8 mouse cellular contexts compared by ENCODE assay signal in the genomic region with DNA sequence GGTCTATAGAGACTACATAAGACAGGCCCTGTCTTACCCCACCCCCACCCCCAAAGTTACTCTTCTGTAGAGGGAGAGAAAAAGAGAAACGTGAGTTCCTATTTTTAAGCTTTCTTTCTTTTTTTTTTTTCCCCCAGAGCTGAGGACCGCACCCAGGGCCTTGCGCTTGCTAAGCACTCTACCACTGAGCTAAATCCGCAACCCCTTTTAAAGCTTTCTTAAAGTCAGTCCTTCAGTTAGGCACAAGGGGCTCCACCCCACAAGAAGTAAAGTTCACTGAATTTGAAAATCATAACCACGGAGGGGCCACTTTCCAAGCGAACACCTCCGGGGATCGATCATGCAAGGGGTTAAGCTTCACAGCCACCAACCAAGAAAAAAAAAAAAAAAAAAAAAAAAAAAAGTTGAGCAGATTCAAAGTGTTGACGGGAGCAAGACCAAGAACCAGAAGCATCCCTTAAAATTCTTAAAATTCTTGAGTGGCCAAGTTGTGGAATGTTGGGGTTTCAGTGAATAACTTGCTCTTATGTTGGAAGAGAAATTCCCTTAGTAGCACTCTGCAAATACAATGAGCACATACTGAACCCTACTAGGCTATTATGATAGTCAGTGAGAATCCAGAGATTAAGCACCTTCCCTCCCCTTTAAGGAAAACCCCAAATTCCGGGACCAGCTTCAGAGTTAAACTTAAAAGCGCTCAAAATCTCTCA. TPM values are rescaled to one million over a fixed set of nuclear protein-coding genes. Genes with fewer than 3 reads are reported as not detected.
DNase-seq lines count a peak whose midpoint lies in the region; ATAC-seq and TF ChIP-seq lines count a peak whose summit lies in the region.

No protein-coding gene starts in this region.

- H3K36me3 ChIP-seq in testis, adult 2 months (ENCODE audit: control insufficient read depth, insufficient read depth, low read length) = no peaks in the 10 kb centered on the region
- 0 out of 2 replicates have a peak, but pooled peaks cover under 1% of the 10 kb centered on the region for H3K36me3 ChIP-seq in limb, embryonic 15.5 days

- ATAC-seq in erythroid progenitor cell, adult 5-6 weeks (replicated peaks; ENCODE audit: low FRiP score, poor library complexity, severe bottlenecking) = peak; percentile 7
- ATAC-seq in limb, embryonic 15.5 days (ENCODE audit: insufficient number of reproducible peaks, low FRiP score, low TSS enrichment, low read depth) = no peak

- intact Hi-C loops in left cerebral cortex, postnatal 14 days (cut with DNase I) = no loop called here

- H3K27me3 ChIP-seq in testis, adult 2 months (ENCODE audit: control insufficient read depth, insufficient read depth, low read length) = no peaks in the 10 kb centered on the region
- no peaks in the 10 kb centered on the region for H3K27me3 ChIP-seq in limb, embryonic 15.5 days

- TF ChIP-seq CTCF in testis, adult 2 months (IDR thresholded peaks at IDR 0.05; ENCODE audit: control insufficient read depth, insufficient read depth, insufficient replicate concordance, low read depth, low read length) = no peak

- H3K27ac ChIP-seq in testis, adult 2 months (ENCODE audit: control insufficient read depth, insufficient read depth, low read depth, low read length) = no peak overlapping the region
- peak overlapping the region; percentile 82; the same call in 1 of the 2 replicates for H3K27ac ChIP-seq in limb, embryonic 15.5 days

- no peak for DNase-seq in testis, postnatal 14 days (ENCODE audit: low spot score)
- peak; percentile 30 for DNase-seq in skeletal muscle tissue, adult 2 months (ENCODE audit: low read depth, low spot score)
- no peak for DNase-seq in right cerebral cortex, adult 18-20 months
- no peak for DNase-seq in ovary, adult 18-20 months (ENCODE audit: low spot score)
- DNase-seq in left cerebral cortex, postnatal 14 days (ENCODE audit: low spot score in 2 of 2) = no peak

- H3K9me3 ChIP-seq in limb, embryonic 15.5 days = no peaks in the 10 kb centered on the region

- no peak for TF ChIP-seq POLR2A in testis, adult 2 months (IDR thresholded peaks at IDR 0.05; ENCODE audit: control insufficient read depth, low read depth, low read length)

- H3K4me2 ChIP-seq in limb, embryonic 15.5 days = peak overlapping the region; percentile 88

- WGBS in limb, embryonic 15.5 days = 18% methylated on average over 11 of the region's 11 CpGs

- H3K4me1 ChIP-seq in testis, adult 2 months (ENCODE audit: control insufficient read depth, insufficient read depth, low read length) = peaks cover 5% of the 10 kb centered on the region
- H3K4me1 ChIP-seq in limb, embryonic 15.5 days = peaks cover 6% of the 10 kb centered on the region

- H3K4me3 ChIP-seq in testis, adult 2 months (ENCODE audit: control insufficient read depth, low read depth, low read length) = peak overlapping the region; percentile 89
- H3K4me3 ChIP-seq in limb, embryonic 15.5 days = peak overlapping the region; percentile 64

- peak overlapping the region; percentile 58 for H3K9ac ChIP-seq in limb, embryonic 15.5 days

RNA-seq across cellular contexts. Expression of a gene that starts 1.1 kb away (rescaled TPM):
- 5.3 and 5.4 TPM in 2 replicates for polyA plus RNA-seq in testis, adult 2 months (2012; rRNA removed)
- total RNA-seq in erythroid progenitor cell, adult 5-6 weeks (2015; ENCODE audit: low replicate concordance) = 82.5 and 112 TPM in 2 replicates
- 57.0 and 75.2 TPM in 2 replicates for total RNA-seq in erythroid progenitor cell, adult 5-6 weeks (2017; ENCODE audit: low replicate concordance)
- polyA plus RNA-seq in limb, embryonic 15.5 days (2015; fragmentation: Nextera tagmentation; extraction: Ambion mirVana) = 21.4 and 24.1 TPM in 2 replicates
- total RNA-seq in left cerebral cortex, postnatal 14 days (2021) = 10 to 100 TPM; 12.0 to 14.1 TPM

RNA-seq across cellular contexts. Expression of a gene that starts 47.1 kb away (rescaled TPM):
- 0.41 TPM in 1 of 2 replicates, not detected in the other for polyA plus RNA-seq in testis, adult 2 months (2012; rRNA removed)
- not detected in 2 replicates for total RNA-seq in erythroid progenitor cell, adult 5-6 weeks (2015; ENCODE audit: low replicate concordance)
- not detected in 2 replicates for total RNA-seq in erythroid progenitor cell, adult 5-6 weeks (2017; ENCODE audit: low replicate concordance)
- not detected in 2 replicates for polyA plus RNA-seq in limb, embryonic 15.5 days (2015; fragmentation: Nextera tagmentation; extraction: Ambion mirVana)
- total RNA-seq in left cerebral cortex, postnatal 14 days (2021) = not detected

RNA-seq across cellular contexts. Expression of a gene that starts 54.9 kb away (rescaled TPM):
- polyA plus RNA-seq in testis, adult 2 months (2012; rRNA removed) = 3.3 and 4.5 TPM in 2 replicates
- total RNA-seq in erythroid progenitor cell, adult 5-6 weeks (2015; ENCODE audit: low replicate concordance) = 0.36 and 0.42 TPM in 2 replicates
- 2.8 and 3.6 TPM in 2 replicates for total RNA-seq in erythroid progenitor cell, adult 5-6 weeks (2017; ENCODE audit: low replicate concordance)
- 2.3 and 2.9 TPM in 2 replicates for polyA plus RNA-seq in limb, embryonic 15.5 days (2015; fragmentation: Nextera tagmentation; extraction: Ambion mirVana)
- 10 to 100 TPM; 38.8 to 41.1 TPM for total RNA-seq in left cerebral cortex, postnatal 14 days (2021)

Comparison
In these comparisons a context has a peak if more than half of its experiments do, and no peak if none do; other contexts are left out.
1. RNA of a gene that starts 54.9 kb away (total RNA-seq): 38.8 to 41.1 TPM in left cerebral cortex, postnatal 14 days; 0.36 to 3.6 TPM in erythroid progenitor cell, adult 5-6 weeks; every median in the first group is over 4 times any median in the second.